Mouse (Mus musculus): ENCODE measurements around the gene Eipr1.

The Eipr1 gene

GRCm38 (mm10) chr12:28775627-28776026 lies 24.0 kb downstream of the Eipr1 start:
- no peak for DNase-seq (ENCODE audit: low read depth, low spot score)

DNA sequence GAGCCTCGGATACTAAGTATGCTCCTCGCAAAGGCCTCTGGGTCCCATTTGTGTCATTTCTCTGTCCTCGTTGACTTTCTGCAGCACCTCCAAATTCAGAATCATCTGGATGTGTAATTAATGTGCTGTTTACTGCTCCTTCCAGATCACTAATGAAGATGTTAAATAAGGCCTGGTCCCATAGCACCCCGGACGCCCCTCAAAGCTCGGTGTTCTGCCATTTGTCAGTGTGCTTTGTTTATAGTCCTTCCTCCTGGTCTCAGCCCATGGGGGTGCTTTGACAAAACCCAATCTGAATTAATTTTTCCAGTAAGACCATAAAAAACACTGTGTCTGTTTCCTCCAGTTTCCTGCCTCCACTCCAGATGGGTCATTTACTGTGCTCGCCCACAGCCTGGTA lies 28.6 kb downstream of the Eipr1 start:
- no peak for DNase-seq (ENCODE audit: low read depth, low spot score)

DNA sequence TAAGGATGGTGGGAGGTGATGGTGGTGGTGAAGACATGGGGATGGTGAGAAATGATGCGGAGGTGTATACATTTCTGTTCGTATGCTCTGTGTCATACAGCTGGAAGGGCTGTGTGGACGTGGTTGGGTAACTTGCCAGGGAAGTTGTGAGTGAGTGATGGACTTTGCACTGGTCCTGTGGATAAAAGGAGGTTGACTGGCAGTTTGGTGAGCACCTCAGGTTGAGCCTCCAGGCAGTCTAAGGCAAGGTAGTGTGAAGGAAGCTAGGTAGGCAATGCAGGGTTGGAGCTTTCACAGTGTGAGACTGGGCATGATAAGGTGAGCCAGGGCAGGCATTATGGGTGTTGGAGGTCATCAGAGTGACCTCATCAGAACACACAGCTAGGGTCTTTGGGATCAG lies 31.0 kb downstream of the Eipr1 start:
- no peak for DNase-seq (ENCODE audit: low read depth, low spot score)

DNA sequence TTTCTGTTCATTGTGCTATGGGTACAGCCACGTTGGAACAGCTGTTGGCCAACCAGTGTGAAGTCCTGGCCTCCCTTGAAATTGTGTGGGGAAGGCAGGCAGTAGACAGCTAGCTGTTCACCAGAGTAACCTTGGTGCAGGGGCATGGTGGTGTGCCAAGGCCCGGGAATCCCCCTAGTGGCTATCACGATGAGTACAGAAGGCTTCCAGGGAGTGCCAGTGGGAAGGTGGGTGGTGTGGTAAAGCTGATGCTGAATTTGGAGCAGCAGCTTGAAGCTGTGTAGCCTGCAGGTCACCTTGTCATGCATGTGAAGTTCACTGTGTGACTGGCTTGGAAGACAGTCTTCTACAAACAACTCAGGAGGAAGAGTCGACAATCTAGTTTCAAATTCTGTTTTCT lies 32.8 kb downstream of the Eipr1 start:
- no peak for DNase-seq (ENCODE audit: low read depth, low spot score)

DNA sequence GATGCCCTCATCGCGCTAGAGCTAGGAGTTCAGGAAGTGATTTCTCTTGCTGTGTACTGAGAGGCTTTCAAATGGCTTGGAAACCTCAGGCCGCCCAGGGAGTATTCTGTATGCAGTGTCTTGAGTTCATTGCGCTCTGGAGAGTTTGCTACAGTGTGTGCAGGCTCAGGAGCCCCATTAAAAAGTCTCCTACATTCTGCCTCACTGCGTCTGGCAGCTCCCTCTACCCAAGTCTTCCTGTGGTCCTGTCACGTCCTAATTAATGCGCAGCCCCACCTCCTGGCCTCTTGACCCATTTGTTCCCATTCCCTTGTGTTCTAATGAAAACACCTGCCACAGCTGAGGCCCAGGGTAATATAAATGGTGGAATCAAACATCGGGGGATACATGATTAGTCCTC lies 33.3 kb downstream of the Eipr1 start:
- DNase-seq (ENCODE audit: low read depth, low spot score): no peak

- no peak for DNase-seq (ENCODE audit: low read depth, low spot score)
Observed at GRCm38 (mm10) chr12:28785299-28785698, 33.7 kb downstream of the Eipr1 start.

DNA sequence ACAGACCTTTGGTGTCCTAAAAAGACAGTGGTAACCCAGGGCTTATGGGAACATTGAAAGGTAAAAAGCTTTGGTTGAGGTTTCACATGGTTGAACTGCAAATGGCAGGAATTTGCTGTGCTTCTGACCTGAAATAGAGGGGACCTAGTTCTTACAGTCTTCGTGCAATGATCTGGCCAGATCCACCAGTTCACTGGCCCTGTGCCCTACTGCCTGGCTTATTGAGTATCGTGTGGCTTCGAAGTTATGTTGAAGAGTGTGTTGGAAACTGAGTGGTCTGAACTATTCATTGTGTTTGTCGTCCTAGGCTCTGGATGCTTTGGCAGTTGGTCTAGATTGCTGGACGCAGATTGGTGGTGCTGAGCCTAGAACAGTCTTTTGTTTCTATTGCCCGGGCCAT lies 34.7 kb downstream of the Eipr1 start:
- no peak for DNase-seq (ENCODE audit: low read depth, low spot score)

DNA sequence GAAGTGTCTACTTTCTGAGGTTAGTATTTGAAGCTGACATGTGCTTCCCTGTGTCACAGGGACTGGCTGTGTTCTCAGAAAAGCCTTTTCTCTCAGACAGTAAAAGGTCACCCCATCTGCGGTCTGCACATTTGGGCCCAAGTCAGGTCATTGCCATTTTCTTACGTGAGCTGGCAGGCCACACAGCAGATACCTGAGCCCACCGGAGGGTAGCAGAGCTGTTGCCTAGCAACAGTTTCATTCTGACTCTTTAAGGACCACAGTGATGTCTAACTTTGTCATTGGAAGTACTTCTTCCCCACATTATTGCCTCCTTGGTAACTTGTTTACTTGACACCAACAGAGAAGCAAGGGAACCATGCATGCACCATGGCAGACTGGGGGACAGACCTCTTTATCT lies 41.0 kb downstream of the Eipr1 start:
- DNase-seq (ENCODE audit: low read depth, low spot score): no peak

DNA sequence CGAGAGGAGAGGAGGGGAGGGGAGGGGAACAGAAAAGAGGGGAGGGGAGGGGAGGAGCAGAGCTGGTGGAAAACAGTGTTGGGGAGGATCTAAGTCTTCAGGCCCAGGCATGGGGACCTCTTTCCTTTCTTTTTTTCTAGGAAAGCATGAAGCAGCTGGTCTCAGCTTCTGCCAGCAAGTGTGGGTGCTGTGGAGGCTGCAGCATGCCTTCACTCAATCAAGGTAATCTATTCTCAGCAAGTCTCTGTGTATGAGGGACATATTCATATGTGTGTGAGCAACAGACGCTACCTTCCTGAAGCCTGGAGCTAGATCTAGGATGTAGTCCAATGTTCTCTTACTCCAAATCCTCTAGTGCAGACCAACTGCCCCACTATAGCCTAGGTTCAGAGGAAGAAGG lies 42.1 kb downstream of the Eipr1 start:
- DNase-seq (ENCODE audit: low read depth, low spot score): no peak

DNA sequence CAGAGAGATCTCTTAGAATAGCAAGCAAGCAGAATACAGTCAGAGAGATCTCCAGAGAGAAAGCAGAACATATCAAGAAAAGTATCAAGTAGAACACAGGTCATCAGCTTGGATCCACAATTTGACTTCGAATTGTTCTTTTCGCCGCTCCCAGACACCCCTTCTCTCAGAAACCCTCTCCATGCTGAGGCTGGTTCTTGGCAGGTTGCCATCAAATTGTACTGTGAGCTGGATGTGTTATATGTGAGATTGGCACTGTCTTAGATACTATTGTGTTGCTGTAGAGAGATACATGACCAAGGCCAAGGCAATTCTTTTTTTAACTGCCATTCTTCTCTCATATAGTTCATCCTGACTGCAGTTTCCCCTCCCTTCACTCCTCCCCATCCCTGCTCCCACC lies 43.4 kb downstream of the Eipr1 start:
- no peak for DNase-seq (ENCODE audit: low read depth, low spot score)

DNA sequence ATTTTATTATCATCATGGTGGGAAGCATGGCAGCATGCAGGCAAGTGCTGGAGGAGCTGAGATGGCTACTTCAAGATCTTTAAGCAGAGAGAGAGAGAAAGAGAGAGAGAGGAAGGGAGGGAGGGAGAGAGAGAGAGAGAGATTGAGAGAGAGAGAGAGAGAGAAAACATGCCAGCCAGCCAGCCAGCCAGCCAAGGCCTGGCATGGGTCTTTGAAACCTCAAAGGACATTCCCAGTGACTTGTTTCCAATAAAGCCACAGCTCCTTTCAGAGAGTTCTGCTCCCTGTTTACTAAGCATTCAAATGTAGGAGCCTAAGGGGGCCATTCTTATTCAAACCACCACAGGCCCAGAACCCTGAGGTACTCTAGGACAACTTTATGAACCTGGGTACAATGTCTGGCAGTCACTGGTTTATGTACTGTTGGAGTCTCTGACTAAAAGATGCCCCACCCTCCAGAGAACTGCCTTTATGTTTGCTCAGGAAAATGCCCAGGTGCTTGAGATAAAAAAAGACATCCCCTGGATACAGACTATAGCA lies 45.3 kb downstream of the Eipr1 start:
- DNase-seq (ENCODE audit: low read depth, low spot score): no peak

GRCm38 (mm10) chr12:28799798-28800411 lies 48.3 kb downstream of the Eipr1 start:
- DNase-seq (ENCODE audit: low read depth, low spot score): no peak

DNA sequence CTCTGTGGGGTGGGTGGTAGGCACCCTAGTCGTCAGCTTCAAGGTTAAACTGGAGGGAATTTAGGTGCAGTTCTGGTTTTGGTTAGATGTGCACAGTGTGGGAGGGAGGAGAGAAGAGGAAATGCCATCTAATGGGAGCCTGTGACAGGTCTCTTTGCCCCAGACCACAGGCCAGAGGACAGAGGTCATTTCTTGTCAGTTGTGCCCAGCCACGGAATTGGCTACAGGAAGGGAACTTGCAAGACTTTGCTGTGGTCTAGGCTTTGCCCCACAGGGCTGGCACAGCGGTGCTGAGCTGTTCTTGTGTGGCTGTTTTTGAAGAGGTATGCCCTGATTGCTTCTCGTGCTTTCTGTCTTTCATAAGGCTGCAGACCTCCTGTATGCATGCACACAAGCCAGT lies 48.8 kb downstream of the Eipr1 start:
- peak; percentile 20 for DNase-seq (ENCODE audit: low read depth, low spot score)

DNA sequence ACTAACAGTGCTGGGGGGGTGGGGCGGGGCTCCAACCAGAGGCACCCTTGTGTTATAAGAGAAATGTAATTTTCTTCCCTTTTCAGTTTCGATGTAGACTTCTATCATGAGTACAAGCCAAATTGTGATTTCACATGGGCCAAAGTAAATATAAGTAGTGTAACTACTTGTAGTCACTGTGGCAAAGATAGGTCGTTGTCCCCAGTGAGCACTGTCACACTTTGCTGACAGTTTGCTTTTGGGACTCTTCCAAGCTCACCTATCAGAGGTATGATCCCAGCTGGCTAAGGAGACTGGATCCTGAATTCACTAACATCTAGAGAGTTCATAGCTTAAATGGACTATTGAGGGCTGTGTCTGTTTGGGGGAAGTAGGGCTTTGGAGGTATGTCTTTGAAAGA lies 49.3 kb downstream of the Eipr1 start:
- DNase-seq (ENCODE audit: low read depth, low spot score): no peak

- DNase-seq (ENCODE audit: low read depth, low spot score): no peak
Observed at GRCm38 (mm10) chr12:28801731-28802130, 50.1 kb downstream of the Eipr1 start.

GRCm38 (mm10) chr12:28803043-28803442 lies 51.4 kb downstream of the Eipr1 start:
- DNase-seq (ENCODE audit: low read depth, low spot score): no peak

- no peak for DNase-seq (ENCODE audit: low read depth, low spot score)
Observed at GRCm38 (mm10) chr12:28804558-28805481, 53.2 kb downstream of the Eipr1 start.

- DNase-seq (ENCODE audit: low read depth, low spot score): peak; percentile 55
Observed at GRCm38 (mm10) chr12:28808786-28809375, 57.3 kb downstream of the Eipr1 start.

- no peak for DNase-seq (ENCODE audit: low read depth, low spot score)
Observed at GRCm38 (mm10) chr12:28809756-28810337, 58.2 kb downstream of the Eipr1 start.

DNA sequence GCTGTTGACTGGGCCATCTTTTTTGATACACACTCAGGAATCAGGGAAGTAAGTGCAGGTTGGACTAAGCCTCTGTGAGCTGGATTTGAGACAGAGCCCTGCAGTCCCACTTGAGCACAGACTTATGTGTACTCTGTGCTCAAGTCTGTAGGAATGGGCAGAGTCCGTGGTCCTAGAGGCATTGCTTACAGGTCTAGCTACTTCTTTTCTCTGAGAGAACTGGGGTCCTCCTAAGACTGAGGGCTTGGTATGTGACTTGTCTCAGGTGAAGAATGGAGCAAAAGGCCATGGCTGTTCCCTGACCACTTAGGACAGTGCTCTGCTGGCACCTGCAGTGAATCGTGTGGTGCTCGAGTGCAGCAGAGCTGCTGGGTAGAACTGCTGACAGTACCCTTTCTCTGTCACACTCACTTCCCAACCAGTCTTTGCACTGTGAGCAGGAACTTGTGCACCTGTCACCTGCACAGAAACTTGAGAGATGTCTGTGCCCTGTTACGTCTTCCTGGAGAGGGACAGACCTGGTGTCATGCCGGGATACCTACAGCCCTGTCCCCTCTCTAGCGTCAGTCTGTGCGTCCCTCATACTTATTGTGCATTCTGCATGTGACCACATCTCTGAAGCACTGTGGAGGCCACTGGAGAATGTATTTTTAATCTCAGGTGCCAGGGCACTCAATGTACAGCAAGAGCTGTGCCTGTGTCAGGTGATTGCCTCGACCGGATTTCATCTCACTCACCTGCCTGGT lies 65.3 kb downstream of the Eipr1 start:
- DNase-seq (ENCODE audit: low read depth, low spot score): no peak

GRCm38 (mm10) chr12:28817427-28817752 lies 65.8 kb downstream of the Eipr1 start:
- DNase-seq (ENCODE audit: low read depth, low spot score): no peak

- DNase-seq (ENCODE audit: low read depth, low spot score): no peak
Observed at GRCm38 (mm10) chr12:28817891-28818290, 66.3 kb downstream of the Eipr1 start.

Measured in CD4-positive helper T cell, adult 2 months (primary cell).